Mouse (Mus musculus): ENCODE measurements around the gene Uck1. TPM values are rescaled to one million over a fixed set of nuclear protein-coding genes. Genes with fewer than 3 reads are reported as not detected.
A peak's percentile ranks its signal among the peaks of the same experiment; 100 is the strongest.
"Not testable (repeated sequence)": the region's sequence is repeated elsewhere in the genome, so short reads cannot be mapped to it uniquely, and the experiment has no call there.

The Uck1 gene
- 10 to 100 TPM; 55.3 to 57.8 TPM for total RNA-seq (2021)
- long read RNA-seq, experiment 1, transcript Uck1-201 (7 exons, 2,005 nt): major isoform, 32 of 38 reads
- long read RNA-seq, experiment 1, partial matches to known transcripts: 1 of 38 reads
- long read RNA-seq, experiment 1, other reads (novel, unspliced or antisense): 5 of 38 reads
- long read RNA-seq, experiment 2, transcript Uck1-201 (7 exons, 2,005 nt): major isoform, 51 of 66 reads
- long read RNA-seq, experiment 2, partial matches to known transcripts: 2 of 66 reads
- long read RNA-seq, experiment 2, other reads (novel, unspliced or antisense): 12 of 66 reads

GRCm38 (mm10) chr2:32259657-32260417, at the start of gene Uck1:
TSS of gene Uck1 (minus strand) at chr2:32260159.
- DNase-seq (ENCODE audit: low spot score in 2 of 2): peak; percentile 86 to 89
- H3K27ac ChIP-seq: peak within 1 kb of the TSS; percentile 88
- TF ChIP-seq CTCF (conservative IDR thresholded peaks at IDR 0.05): no peak

DNA sequence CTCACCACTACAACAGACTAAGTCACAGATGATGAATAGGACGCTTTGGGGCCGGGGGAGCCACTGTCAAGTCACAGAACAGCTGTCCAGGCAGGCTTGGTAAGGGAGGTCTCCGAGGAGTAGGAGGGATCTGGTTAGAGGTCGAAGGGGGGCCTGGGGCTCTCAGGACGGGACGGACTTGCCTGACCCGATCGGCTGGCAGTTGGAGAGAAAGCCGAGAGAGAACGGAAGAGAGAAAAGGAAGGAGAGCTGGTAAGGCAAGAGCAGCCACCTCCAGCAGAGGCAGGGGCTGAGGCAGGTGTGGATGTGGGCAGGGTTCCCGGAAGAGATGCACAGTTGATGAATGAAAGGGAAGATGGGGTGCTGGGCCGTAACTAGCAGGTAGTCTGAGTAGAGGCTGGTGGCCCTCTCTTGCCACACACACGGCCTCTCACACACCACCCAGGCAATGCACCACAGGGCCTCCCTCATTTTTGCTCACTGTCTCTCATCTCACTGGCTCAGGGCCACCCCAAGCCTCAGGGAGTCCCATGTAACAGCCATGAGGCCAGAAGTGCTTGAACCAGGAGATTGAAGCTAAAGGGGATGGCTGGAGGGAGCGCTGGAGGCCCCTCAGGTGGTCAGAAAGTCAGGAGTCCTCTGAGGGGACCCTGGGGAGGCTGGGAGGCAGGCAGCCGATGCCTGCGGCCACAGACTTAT, 49.1 kb upstream of the Uck1 start:
- Histone ChIP-seq H3K27ac (no peak overlapping the region), H3K4me3 (no peak overlapping the region)
- peak in 1 of 2 experiments; percentile 16 for DNase-seq (ENCODE audit: low spot score in 2 of 2)
- no peak for TF ChIP-seq CTCF (conservative IDR thresholded peaks at IDR 0.05)

More at GRCm38 (mm10) chr2:32259657-32260417, at the start of gene Uck1:
- peak within 1 kb of the TSS; percentile 77 for H3K4me3 ChIP-seq

DNA sequence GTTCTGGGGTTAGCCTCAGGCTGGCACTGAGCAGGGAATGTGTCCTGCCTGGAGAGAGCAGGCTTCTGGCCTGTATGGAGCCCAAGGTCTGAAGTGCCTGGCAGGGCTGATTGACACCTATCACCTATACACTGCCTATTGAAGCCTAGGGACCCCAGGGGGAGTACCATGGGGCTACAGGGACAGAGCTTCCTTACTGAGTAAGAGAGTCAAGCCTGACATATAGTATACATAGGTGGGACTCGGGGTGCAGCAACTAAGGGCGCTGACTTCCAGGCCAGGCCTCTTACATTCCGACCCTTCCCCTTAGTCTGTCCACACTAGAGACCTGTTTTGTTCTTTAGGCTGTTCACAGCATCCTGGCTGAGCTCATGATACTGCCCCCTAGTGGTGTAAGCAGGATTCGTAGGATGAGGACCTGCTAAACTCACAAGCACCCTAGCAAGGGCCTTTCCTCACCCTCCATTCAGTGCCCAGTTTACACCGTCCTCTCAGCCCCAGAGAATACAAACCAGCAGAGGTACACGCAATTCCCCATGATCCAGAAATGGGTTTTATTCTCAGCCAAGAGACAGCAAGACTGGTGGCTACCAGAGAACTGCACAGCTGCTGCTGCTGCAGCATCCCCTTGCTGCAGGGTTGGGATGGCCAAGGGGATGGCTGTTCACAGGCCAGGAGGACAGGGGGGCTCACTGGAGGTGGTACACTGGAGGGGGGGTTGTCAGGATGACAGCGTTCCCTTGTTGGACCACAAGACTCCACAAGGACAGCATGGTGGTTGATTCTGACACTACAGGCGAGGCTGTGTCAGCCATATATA, 48.2 kb upstream of the Uck1 start:
- peak; percentile 88 for TF ChIP-seq CTCF (conservative IDR thresholded peaks at IDR 0.05)
- H3K27ac ChIP-seq: no peak overlapping the region
- H3K4me3 ChIP-seq: no peak overlapping the region
- DNase-seq (ENCODE audit: low spot score in 2 of 2): peak in 1 of 2 experiments; percentile 79

- Histone ChIP-seq H3K4me3 (no peak overlapping the region), H3K27ac (peak overlapping the region; percentile 18; the same call in 1 of the 2 replicates)
- TF ChIP-seq CTCF (conservative IDR thresholded peaks at IDR 0.05): no peak
- DNase-seq (ENCODE audit: low spot score in 2 of 2): peak in 1 of 2 experiments; percentile 19
Observed at GRCm38 (mm10) chr2:32307247-32307798, 47.4 kb upstream of the Uck1 start.

GRCm38 (mm10) chr2:32306176-32306575, 46.2 kb upstream of the Uck1 start:
- DNase-seq (ENCODE audit: low spot score in 2 of 2): no peak
- no peak for TF ChIP-seq CTCF (conservative IDR thresholded peaks at IDR 0.05)

GRCm38 (mm10) chr2:32305668-32306067, 45.7 kb upstream of the Uck1 start:
- TF ChIP-seq CTCF (conservative IDR thresholded peaks at IDR 0.05): no peak
- H3K27ac ChIP-seq: peak overlapping the region; percentile 63; the same call in 1 of the 2 replicates
- no peak overlapping the region for H3K4me3 ChIP-seq
- DNase-seq (ENCODE audit: low spot score in 2 of 2): no peak

More at GRCm38 (mm10) chr2:32306176-32306575, 46.2 kb upstream of the Uck1 start:
- no peak overlapping the region for H3K4me3 ChIP-seq
- peak overlapping the region; percentile 63; the same call in 1 of the 2 replicates for H3K27ac ChIP-seq

- peak in 1 of 2 experiments; percentile 64 for DNase-seq (ENCODE audit: low spot score in 2 of 2)
- TF ChIP-seq CTCF (conservative IDR thresholded peaks at IDR 0.05): peak; percentile 82
- Histone ChIP-seq H3K4me3 (no peak overlapping the region), H3K27ac (peak overlapping the region; percentile 63)
Observed at GRCm38 (mm10) chr2:32304145-32304832, 44.3 kb upstream of the Uck1 start.

GRCm38 (mm10) chr2:32302952-32303351, 43.0 kb upstream of the Uck1 start:
- DNase-seq (ENCODE audit: low spot score in 2 of 2): no peak
- no peak overlapping the region for H3K4me3 ChIP-seq
- TF ChIP-seq CTCF (conservative IDR thresholded peaks at IDR 0.05): peak; percentile 62

GRCm38 (mm10) chr2:32299469-32299868, 39.5 kb upstream of the Uck1 start:
- TF ChIP-seq CTCF (conservative IDR thresholded peaks at IDR 0.05): no peak
- no peak overlapping the region for H3K4me3 ChIP-seq
- H3K27ac ChIP-seq: peak overlapping the region; percentile 74
- no peak for DNase-seq (ENCODE audit: low spot score in 2 of 2)

More at GRCm38 (mm10) chr2:32302952-32303351, 43.0 kb upstream of the Uck1 start:
- H3K27ac ChIP-seq: no peak overlapping the region

- not testable (repeated sequence) for H3K4me3 ChIP-seq; DNase-seq (ENCODE audit: low spot score in 2 of 2); H3K27ac ChIP-seq
Observed at GRCm38 (mm10) chr2:32295842-32296241, 35.9 kb upstream of the Uck1 start.

DNA sequence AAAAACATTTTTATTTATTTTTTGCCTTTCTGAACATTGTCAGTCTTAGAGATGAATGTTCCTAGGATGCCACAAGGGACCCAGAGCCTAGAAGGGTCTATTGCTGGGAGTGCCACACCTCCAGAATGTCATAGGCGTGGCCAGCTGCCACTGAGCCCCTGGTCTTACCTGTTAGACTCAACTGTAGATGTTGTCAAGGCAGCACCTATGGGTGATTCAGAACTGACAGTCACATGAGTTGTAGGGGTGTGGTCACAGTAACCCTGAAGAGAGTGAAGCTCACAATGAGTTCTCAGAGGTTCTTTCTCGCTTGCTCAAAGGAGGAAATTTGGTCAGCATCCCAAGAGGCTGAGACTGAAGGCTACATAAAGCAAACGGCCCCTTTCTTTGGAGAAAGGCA, 35.3 kb upstream of the Uck1 start:
- DNase-seq (ENCODE audit: low spot score in 2 of 2): no peak
- Histone ChIP-seq H3K4me3 (no peak overlapping the region), H3K27ac (no peak overlapping the region)
- TF ChIP-seq CTCF (conservative IDR thresholded peaks at IDR 0.05): no peak
